Mouse (Mus musculus): ENCODE measurements at regions not wholly inside any gene's neighbourhood (a gene's known extent, or its start where the extent isn't known, plus 50 kb on each side); places are given as distances from the start of the nearest gene placed in this dataset.

DNA sequence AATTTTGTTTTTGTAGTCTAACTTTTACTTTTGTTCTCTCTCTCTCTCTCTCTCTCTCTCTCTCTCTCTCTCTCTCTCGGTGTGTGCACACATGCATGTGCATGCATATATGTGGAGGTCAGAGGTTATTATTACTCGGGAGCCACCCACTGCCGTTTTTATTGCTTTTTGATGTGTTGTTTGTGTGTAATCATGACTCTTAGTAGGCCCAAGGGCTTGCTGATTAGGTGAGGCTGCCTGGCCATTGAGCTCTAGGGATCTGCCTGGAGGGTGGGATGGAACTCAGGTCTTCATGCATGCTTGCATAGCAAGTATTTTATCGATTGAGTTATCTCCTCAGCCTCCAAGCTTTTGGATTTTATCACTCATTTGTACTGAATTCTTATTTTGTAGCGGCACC is 50.4 kb upstream of the Adamts9 start:
- TF ChIP-seq CTCF (IDR thresholded peaks at IDR 0.05; ENCODE audit: control insufficient read depth, insufficient read depth, insufficient replicate concordance, low read depth, low read length) (no peak), POLR2A (IDR thresholded peaks at IDR 0.05; ENCODE audit: control insufficient read depth, low read depth, low read length) (no peak)

Data from testis, adult 2 months (tissue).